8 mouse cellular contexts compared by ENCODE assay signal in genomic region chr11:112926330-112927025, GRCm38 (mm10).
DNase-seq lines count a peak whose midpoint lies in the region; ATAC-seq lines count a peak whose summit lies in the region.

No protein-coding gene starts in this region.

- DNase-seq in urinary bladder, postnatal 14 days (ENCODE audit: low spot score): peak; percentile 46
- DNase-seq in urinary bladder, postnatal 25 days (ENCODE audit: low spot score): no peak
- peak; percentile 37 to 40 for DNase-seq in kidney, postnatal 25 days
- DNase-seq in skeletal muscle tissue, adult 2 months (ENCODE audit: low read depth, low spot score): peak; percentile 32
- no peak for DNase-seq in embryo, embryonic 10 days (ENCODE audit: low spot score)
- no peak for DNase-seq in frontal cortex, postnatal 36 days (ENCODE audit: low spot score in 2 of 2)

- H3K9ac ChIP-seq in forebrain, embryonic 15.5 days (replicated peaks): no peak overlapping the region
- H3K9ac ChIP-seq in forebrain, embryonic 13.5 days: no peak overlapping the region

- peaks cover 21% of the 10 kb centered on the region for H3K4me1 ChIP-seq in forebrain, embryonic 15.5 days
- H3K4me1 ChIP-seq in forebrain, embryonic 13.5 days: peaks cover 16% of the 10 kb centered on the region

- 61% methylated on average over 19 of the region's 19 CpGs for WGBS in forebrain, embryonic 15.5 days
- WGBS in forebrain, embryonic 13.5 days: 81% methylated on average over 19 of the region's 19 CpGs

- H3K27ac ChIP-seq in forebrain, embryonic 15.5 days (replicated peaks): peak overlapping the region; percentile 28
- no peak overlapping the region for H3K27ac ChIP-seq in forebrain, embryonic 13.5 days

- H3K9me3 ChIP-seq in forebrain, embryonic 15.5 days: no peaks in the 10 kb centered on the region
- H3K9me3 ChIP-seq in forebrain, embryonic 13.5 days (replicated peaks): no peaks in the 10 kb centered on the region

- H3K4me3 ChIP-seq in forebrain, embryonic 15.5 days: no peak overlapping the region
- no peak overlapping the region for H3K4me3 ChIP-seq in forebrain, embryonic 13.5 days

- H3K36me3 ChIP-seq in forebrain, embryonic 15.5 days: no peaks in the 10 kb centered on the region
- no peaks in the 10 kb centered on the region for H3K36me3 ChIP-seq in forebrain, embryonic 13.5 days (ENCODE audit: poor library complexity, severe bottlenecking)

- no peak for ATAC-seq in forebrain, embryonic 15.5 days (replicated peaks)
- no peak for ATAC-seq in forebrain, embryonic 13.5 days

- no peak overlapping the region for H3K4me2 ChIP-seq in forebrain, embryonic 15.5 days (replicated peaks)
- H3K4me2 ChIP-seq in forebrain, embryonic 13.5 days: no peak overlapping the region

- H3K27me3 ChIP-seq in forebrain, embryonic 15.5 days: no peaks in the 10 kb centered on the region
- H3K27me3 ChIP-seq in forebrain, embryonic 13.5 days: no peaks in the 10 kb centered on the region

Comparison
In these comparisons a context has a peak if more than half of its experiments do, and no peak if none do; other contexts are left out.
1. DNase-seq: peak in urinary bladder, postnatal 14 days (single experiment), kidney, postnatal 25 days (2 of 2) and skeletal muscle tissue, adult 2 months (single experiment); none in urinary bladder, postnatal 25 days (single experiment), embryo, embryonic 10 days (single experiment) and frontal cortex, postnatal 36 days (0 of 2).